Mouse (Mus musculus): Measurements from ENCODE around the gene Btd. TPM values are rescaled to one million over a fixed set of nuclear protein-coding genes. Genes with fewer than 3 reads are reported as not detected.
"Not testable (repeated sequence)": the region's sequence is repeated elsewhere in the genome, so short reads cannot be mapped to it uniquely, and the experiment has no call there.

The Btd gene
- 10.8 and 26.5 TPM in 2 replicates for polyA plus RNA-seq (2012; rRNA removed)

DNA sequence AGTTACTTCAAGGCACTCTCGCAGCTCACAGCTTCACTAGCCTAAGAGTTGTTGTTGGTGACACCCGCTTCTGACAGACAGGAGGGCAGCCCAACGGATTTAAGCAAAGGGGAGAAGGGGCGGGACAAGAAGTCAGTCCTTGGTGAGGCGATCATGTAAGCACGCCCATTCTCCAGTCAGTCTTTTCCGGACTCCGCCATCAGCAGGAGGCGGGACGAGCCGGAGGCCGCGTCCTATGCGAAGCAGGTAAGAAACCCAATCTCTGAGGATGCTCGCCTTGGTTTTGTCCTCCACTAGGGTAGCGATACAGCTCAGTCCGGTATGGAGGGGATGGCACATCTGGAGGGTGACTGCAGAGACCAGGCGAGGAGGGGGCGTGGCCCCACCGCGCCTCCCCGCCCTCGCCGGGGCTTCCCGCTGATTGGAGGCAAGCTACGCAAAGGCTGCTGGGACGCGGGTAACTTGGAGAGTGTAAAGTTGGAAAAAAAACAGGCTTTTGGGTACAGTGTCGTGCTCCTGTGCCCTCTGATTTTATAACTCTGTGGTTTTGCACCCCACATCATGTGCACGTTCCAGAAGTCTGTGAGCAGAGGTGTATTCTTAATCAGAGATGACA lies at the start of gene Btd, which contains the start of gene Hacl1:
Btd (plus strand) TSS at position 139 of the 616 bp plus-strand sequence.
Hacl1 (minus strand) TSS at position 397 of the 616 bp plus-strand sequence.
- Histone ChIP-seq H3K4me3 (ENCODE audit: low read depth, low read length) (peak within 1 kb of the TSS; percentile 66), H3K27me3 (ENCODE audit: control insufficient read depth, insufficient read depth, low read length) (no peaks in the 10 kb centered on the region), H3K36me3 (ENCODE audit: control insufficient read depth, insufficient read depth, low read length) (no peaks in the 10 kb centered on the region), H3K27ac (ENCODE audit: insufficient read depth, low read depth, low read length) (peak within 1 kb of the TSS; percentile 80), H3K4me1 (ENCODE audit: control insufficient read depth, insufficient read depth, insufficient read length, low read length) (peaks cover 13% of the 10 kb centered on the region; the same call in 1 of the 2 replicates)
- WGBS, result 0% methylated on average over 30 of the region's 30 CpGs
- TF ChIP-seq POLR2A (IDR thresholded peaks at IDR 0.05; ENCODE audit: low read depth, low read length) (peak; percentile 51; the same call in 1 of the 2 replicates), CTCF (IDR thresholded peaks at IDR 0.05; ENCODE audit: extremely low read depth, insufficient read length, insufficient replicate concordance, low read depth, low read length) (no peak)

DNA sequence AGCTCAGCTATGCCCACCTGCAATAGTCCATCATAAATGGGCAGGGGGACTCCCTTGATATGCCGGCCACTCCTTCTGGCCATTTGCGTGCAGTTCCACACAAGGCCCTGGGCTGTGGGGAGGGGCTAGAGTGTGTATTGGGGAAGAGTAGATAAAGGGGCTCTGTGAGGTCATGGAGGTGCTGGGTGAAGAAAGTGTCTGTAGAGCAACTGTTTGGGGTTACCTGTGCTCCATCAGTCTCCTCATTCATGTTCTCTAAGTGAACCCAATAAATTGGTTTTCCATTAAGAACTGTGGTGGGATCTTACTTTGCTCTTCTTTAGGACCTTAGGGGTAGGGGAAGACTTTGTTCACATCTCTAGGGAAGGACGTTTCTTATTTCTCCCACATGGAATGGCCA lies 49.6 kb upstream of the Btd start, which contains the start of gene Colq:
Colq (minus strand) TSS at position 101 of the 400 bp plus-strand sequence.
- no peak for TF ChIP-seq CTCF (IDR thresholded peaks at IDR 0.05; ENCODE audit: extremely low read depth, insufficient read length, insufficient replicate concordance, low read depth, low read length)
- TF ChIP-seq POLR2A (IDR thresholded peaks at IDR 0.05; ENCODE audit: low read depth, low read length), result no peak
- 79% methylated on average over 3 of the region's 3 CpGs for WGBS

DNA sequence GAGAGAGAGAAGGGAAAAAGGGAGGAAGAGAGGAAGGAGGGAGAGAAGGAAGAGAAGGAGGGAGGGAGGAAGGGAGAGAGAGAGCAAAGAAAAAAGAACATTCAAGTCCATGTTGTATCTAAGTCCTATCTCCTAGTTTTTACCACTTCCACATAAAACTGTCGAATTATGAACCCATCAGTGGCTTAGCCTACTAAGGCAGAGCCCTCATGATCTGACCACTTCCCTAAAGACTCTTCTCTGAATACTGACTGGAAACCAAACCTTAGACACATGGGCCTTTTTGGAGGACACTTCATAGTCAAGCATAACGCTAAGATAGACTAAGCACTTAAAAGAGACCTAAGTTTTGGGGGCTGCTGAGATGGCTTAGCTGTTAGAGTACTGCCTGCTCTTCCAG lies 47.8 kb upstream of the Btd start:
- TF ChIP-seq POLR2A (IDR thresholded peaks at IDR 0.05; ENCODE audit: low read depth, low read length) (no peak), CTCF (IDR thresholded peaks at IDR 0.05; ENCODE audit: extremely low read depth, insufficient read length, insufficient replicate concordance, low read depth, low read length) (no peak)
- no peak overlapping the region for H3K4me3 ChIP-seq (ENCODE audit: low read depth, low read length)
- 71% methylated on average over 2 of the region's 2 CpGs for WGBS
- no peaks in the 10 kb centered on the region for H3K4me1 ChIP-seq (ENCODE audit: control insufficient read depth, insufficient read depth, insufficient read length, low read length)
- no peaks in the 10 kb centered on the region for H3K27me3 ChIP-seq (ENCODE audit: control insufficient read depth, insufficient read depth, low read length)
- no peak overlapping the region for H3K27ac ChIP-seq (ENCODE audit: insufficient read depth, low read depth, low read length)
- H3K36me3 ChIP-seq (ENCODE audit: control insufficient read depth, insufficient read depth, low read length), result no peaks in the 10 kb centered on the region

More for the DNA sequence above, 49.6 kb upstream of the Btd start, which contains the start of gene Colq:
- H3K36me3 ChIP-seq (ENCODE audit: control insufficient read depth, insufficient read depth, low read length), result no peaks in the 10 kb centered on the region
- H3K4me1 ChIP-seq (ENCODE audit: control insufficient read depth, insufficient read depth, insufficient read length, low read length), result no peaks in the 10 kb centered on the region
- no peak within 1 kb of the TSS for H3K4me3 ChIP-seq (ENCODE audit: low read depth, low read length)
- H3K27ac ChIP-seq (ENCODE audit: insufficient read depth, low read depth, low read length), result no peak within 1 kb of the TSS
- no peaks in the 10 kb centered on the region for H3K27me3 ChIP-seq (ENCODE audit: control insufficient read depth, insufficient read depth, low read length)

DNA sequence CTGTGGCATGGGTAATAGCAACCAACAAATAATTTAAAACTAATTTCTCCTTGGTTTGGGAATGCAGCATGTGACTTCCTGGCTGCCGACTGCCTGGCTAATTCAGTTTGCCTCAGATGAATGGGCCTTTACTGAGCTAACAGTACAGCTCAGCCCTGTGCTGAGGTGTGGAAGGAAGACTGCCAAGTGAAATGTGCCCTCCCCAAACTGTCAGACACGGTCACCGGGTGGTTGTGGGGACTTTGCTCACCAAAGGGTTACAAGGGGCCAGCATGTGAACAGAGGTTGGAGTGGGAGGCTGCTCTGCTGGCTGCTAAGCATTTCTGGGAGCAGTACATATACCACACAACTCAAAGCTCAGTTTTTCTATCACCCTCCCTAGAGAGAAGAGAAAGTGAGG lies 46.1 kb upstream of the Btd start:
- Histone ChIP-seq H3K36me3 (ENCODE audit: control insufficient read depth, insufficient read depth, low read length) (no peaks in the 10 kb centered on the region), H3K27ac (ENCODE audit: insufficient read depth, low read depth, low read length) (no peak overlapping the region), H3K27me3 (ENCODE audit: control insufficient read depth, insufficient read depth, low read length) (no peaks in the 10 kb centered on the region), H3K4me1 (ENCODE audit: control insufficient read depth, insufficient read depth, insufficient read length, low read length) (no peaks in the 10 kb centered on the region), H3K4me3 (ENCODE audit: low read depth, low read length) (no peak overlapping the region)
- TF ChIP-seq CTCF (IDR thresholded peaks at IDR 0.05; ENCODE audit: extremely low read depth, insufficient read length, insufficient replicate concordance, low read depth, low read length) (no peak), POLR2A (IDR thresholded peaks at IDR 0.05; ENCODE audit: low read depth, low read length) (no peak)
- WGBS, result 45% methylated on average over 3 of the region's 3 CpGs

DNA sequence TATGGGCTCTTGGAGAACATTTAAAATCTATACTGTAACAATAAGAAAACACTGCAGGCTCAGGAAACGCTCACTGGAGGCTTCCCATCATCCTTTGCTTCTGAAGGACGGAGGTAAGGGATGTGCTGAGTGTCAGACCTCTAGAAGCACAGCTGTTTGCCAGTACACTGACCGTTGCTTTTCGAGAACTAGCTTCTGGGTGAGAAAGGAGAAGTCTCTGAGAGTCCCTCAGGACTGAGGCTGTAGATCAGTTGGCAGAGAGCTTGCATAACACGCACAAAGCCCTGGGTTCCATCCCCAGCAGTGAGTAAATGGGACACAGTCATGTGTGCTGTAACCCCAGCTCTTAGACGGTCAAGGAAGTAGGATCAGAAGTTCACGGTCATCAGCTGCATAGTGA lies 44.4 kb upstream of the Btd start:
- TF ChIP-seq CTCF (IDR thresholded peaks at IDR 0.05; ENCODE audit: extremely low read depth, insufficient read length, insufficient replicate concordance, low read depth, low read length), result no peak
- no peak for TF ChIP-seq POLR2A (IDR thresholded peaks at IDR 0.05; ENCODE audit: low read depth, low read length)
- no peaks in the 10 kb centered on the region for H3K36me3 ChIP-seq (ENCODE audit: control insufficient read depth, insufficient read depth, low read length)
- WGBS, result 63% methylated on average over 7 of the region's 7 CpGs
- H3K27me3 ChIP-seq (ENCODE audit: control insufficient read depth, insufficient read depth, low read length), result no peaks in the 10 kb centered on the region
- H3K27ac ChIP-seq (ENCODE audit: insufficient read depth, low read depth, low read length), result no peak overlapping the region
- no peak overlapping the region for H3K4me3 ChIP-seq (ENCODE audit: low read depth, low read length)
- no peaks in the 10 kb centered on the region for H3K4me1 ChIP-seq (ENCODE audit: control insufficient read depth, insufficient read depth, insufficient read length, low read length)

DNA sequence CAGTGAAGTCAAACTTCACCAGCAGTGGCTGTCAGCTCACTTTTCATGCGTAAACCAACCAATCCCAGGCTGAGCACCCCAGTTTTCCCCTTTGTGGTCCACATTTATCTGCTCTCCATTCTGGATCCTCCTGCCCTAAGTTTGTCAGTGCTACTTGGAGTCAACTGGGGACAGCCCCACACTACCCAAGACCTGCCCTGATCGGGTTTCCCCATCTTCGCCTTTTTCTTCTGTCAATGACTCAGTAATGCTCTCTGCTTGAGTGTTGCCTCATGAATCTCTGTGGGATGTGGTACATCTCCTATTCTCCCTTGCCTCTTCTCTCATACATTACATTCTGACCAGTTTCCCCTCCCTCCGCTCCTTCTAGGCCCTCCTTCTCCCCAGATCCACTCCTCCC lies 43.4 kb upstream of the Btd start:
- no peak overlapping the region for H3K27ac ChIP-seq (ENCODE audit: insufficient read depth, low read depth, low read length)
- H3K27me3 ChIP-seq (ENCODE audit: control insufficient read depth, insufficient read depth, low read length), result no peaks in the 10 kb centered on the region
- no peaks in the 10 kb centered on the region for H3K36me3 ChIP-seq (ENCODE audit: control insufficient read depth, insufficient read depth, low read length)
- WGBS, result 93% methylated on average over 4 of the region's 4 CpGs
- H3K4me3 ChIP-seq (ENCODE audit: low read depth, low read length), result no peak overlapping the region
- TF ChIP-seq CTCF (IDR thresholded peaks at IDR 0.05; ENCODE audit: extremely low read depth, insufficient read length, insufficient replicate concordance, low read depth, low read length), result no peak
- TF ChIP-seq POLR2A (IDR thresholded peaks at IDR 0.05; ENCODE audit: low read depth, low read length), result no peak
- no peaks in the 10 kb centered on the region for H3K4me1 ChIP-seq (ENCODE audit: control insufficient read depth, insufficient read depth, insufficient read length, low read length)

DNA sequence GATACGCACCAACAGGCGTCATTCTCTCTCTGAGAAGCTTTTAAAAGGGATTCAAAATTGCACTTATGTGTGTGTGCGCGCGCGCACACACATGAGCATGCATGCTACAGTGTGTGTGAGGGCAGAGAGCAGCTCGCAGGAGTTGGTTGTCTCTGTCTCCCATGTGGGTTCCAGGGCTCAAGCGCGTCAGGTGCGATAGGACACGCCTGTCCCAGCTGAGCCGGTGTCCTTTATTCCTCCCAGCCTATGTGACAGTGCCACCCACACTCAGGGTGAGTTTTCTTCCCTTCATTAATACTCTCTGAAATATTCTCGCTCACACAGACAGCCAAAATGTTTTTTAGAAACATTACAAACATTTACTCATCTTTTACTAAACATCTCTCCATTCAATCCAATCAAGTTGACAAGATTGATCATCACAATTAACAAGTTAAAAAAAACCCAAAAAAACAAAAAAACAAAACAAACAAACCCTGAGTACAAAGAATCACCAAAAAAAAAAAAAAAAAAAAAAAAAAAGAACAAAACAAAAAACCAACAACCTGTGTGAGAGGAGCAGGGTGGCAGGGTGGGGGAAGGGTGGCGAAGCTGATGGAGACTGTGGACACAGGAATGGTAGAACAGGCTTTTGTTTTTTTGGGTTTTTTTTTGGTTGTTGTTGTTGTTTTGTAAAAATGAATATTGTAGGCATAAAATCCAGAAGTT lies 38.8 kb upstream of the Btd start:
- H3K27ac ChIP-seq (ENCODE audit: insufficient read depth, low read depth, low read length), result no peak overlapping the region
- H3K27me3 ChIP-seq (ENCODE audit: control insufficient read depth, insufficient read depth, low read length), result no peaks in the 10 kb centered on the region
- TF ChIP-seq POLR2A (IDR thresholded peaks at IDR 0.05; ENCODE audit: low read depth, low read length) (no peak), CTCF (IDR thresholded peaks at IDR 0.05; ENCODE audit: extremely low read depth, insufficient read length, insufficient replicate concordance, low read depth, low read length) (no peak)
- WGBS, result 89% methylated on average over 14 of the region's 14 CpGs
- no peaks in the 10 kb centered on the region for H3K4me1 ChIP-seq (ENCODE audit: control insufficient read depth, insufficient read depth, insufficient read length, low read length)
- H3K4me3 ChIP-seq (ENCODE audit: low read depth, low read length), result no peak overlapping the region
- H3K36me3 ChIP-seq (ENCODE audit: control insufficient read depth, insufficient read depth, low read length), result no peaks in the 10 kb centered on the region

DNA sequence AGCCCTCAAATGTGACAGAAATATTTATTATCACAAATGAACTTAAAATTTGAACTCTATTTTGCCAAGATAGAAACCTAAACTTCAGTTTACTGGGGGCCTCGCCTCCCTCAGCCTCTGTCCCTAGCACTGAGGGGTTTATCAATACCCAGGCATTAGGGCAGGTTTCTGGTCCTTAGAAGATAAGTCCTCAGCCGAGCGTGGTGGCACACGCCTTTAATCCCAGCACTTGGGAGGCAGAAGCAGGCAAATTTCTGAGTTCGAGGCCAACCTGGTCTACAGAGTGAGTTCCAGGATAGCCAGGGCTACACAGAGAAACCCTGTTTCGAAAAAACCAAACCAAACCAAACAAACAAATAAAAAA lies 38.2 kb upstream of the Btd start:
- H3K4me1 ChIP-seq (ENCODE audit: control insufficient read depth, insufficient read depth, insufficient read length, low read length); H3K4me3 ChIP-seq (ENCODE audit: low read depth, low read length); H3K27ac ChIP-seq (ENCODE audit: insufficient read depth, low read depth, low read length); H3K27me3 ChIP-seq (ENCODE audit: control insufficient read depth, insufficient read depth, low read length); H3K36me3 ChIP-seq (ENCODE audit: control insufficient read depth, insufficient read depth, low read length): not testable (repeated sequence)
- WGBS, result 72% methylated on average over 6 of the region's 6 CpGs
